Mouse (Mus musculus) brown adipose tissue, adult 24 weeks (tissue): ENCODE measurements around the gene Dbx1. TPM values are rescaled to one million over a fixed set of nuclear protein-coding genes. Genes with fewer than 3 reads are reported as not detected.

Experiments
- H3K27ac ChIP-seq: fragments of 200-500 bp; replicated peaks from 2 replicates; pipeline ENCODE4 v1.5.1; 2012; ENCODE audit warnings: low read depth, mild to moderate bottlenecking, low read length
- H3K4me1 ChIP-seq: fragments of 200-500 bp; 2 replicates; pipeline ENCODE4 v1.6.1; 2012; ENCODE audit warnings: low read length, mixed read lengths; ENCODE audit not compliant: control insufficient read depth, insufficient read depth, insufficient read length
- H3K4me3 ChIP-seq: fragments of 200-500 bp; 2 replicates; pipeline ENCODE4 v1.5.1; 2012; ENCODE audit warnings: low read depth, mild to moderate bottlenecking, low read length, moderate library complexity; ENCODE audit not compliant: insufficient read depth
- polyA plus RNA-seq: library from polyadenylated mRNA; stranded (reverse); fragments of >200 nt; gene quantifications from 2 replicates; pipeline ENCODE4 v1.2.4, GENCODE M21; 2012; ENCODE audit not compliant: missing spikeins, insufficient read depth, insufficient read length

Dbx1 gene
- polyA plus RNA-seq, result not detected in 2 replicates

GRCm38 (mm10) chr7:49636491-49637115, at the start of gene Dbx1:
Gene Dbx1 (minus strand): TSS chr7:49636849.
- no peak within 1 kb of the TSS for H3K27ac ChIP-seq
- H3K4me3 ChIP-seq, result no peak within 1 kb of the TSS
- H3K4me1 ChIP-seq, result peaks cover 4% of the 10 kb centered on the region

GRCm38 (mm10) chr7:49678826-49679377, 42.3 kb upstream of the Dbx1 start:
- Histone ChIP-seq H3K4me1 (no peaks in the 10 kb centered on the region), H3K4me3 (no peak overlapping the region), H3K27ac (no peak overlapping the region)

- no peak overlapping the region for H3K4me3 ChIP-seq
- no peak overlapping the region for H3K27ac ChIP-seq
- no peaks in the 10 kb centered on the region for H3K4me1 ChIP-seq
These were observed 41.6 kb upstream of the Dbx1 start for GRCm38 (mm10) chr7:49678100-49678825.

- no peaks in the 10 kb centered on the region for H3K4me1 ChIP-seq
- no peak overlapping the region for H3K4me3 ChIP-seq
- H3K27ac ChIP-seq, result no peak overlapping the region
These were observed 40.5 kb upstream of the Dbx1 start for GRCm38 (mm10) chr7:49677166-49677565.

- no peak overlapping the region for H3K4me3 ChIP-seq
- H3K27ac ChIP-seq, result no peak overlapping the region
- no peaks in the 10 kb centered on the region for H3K4me1 ChIP-seq
These were observed 40.0 kb upstream of the Dbx1 start for GRCm38 (mm10) chr7:49676627-49677026.

GRCm38 (mm10) chr7:49668260-49668857, 31.7 kb upstream of the Dbx1 start:
- Histone ChIP-seq H3K27ac (no peak overlapping the region), H3K4me3 (no peak overlapping the region), H3K4me1 (no peaks in the 10 kb centered on the region)

- Histone ChIP-seq H3K27ac (no peak overlapping the region), H3K4me3 (no peak overlapping the region), H3K4me1 (no peaks in the 10 kb centered on the region)
These were observed 26.9 kb upstream of the Dbx1 start for GRCm38 (mm10) chr7:49663575-49663974.

- H3K4me1 ChIP-seq, result no peaks in the 10 kb centered on the region
- no peak overlapping the region for H3K27ac ChIP-seq
- H3K4me3 ChIP-seq, result no peak overlapping the region
These were observed 25.9 kb upstream of the Dbx1 start for GRCm38 (mm10) chr7:49662492-49663026.

- no peak overlapping the region for H3K4me3 ChIP-seq
- H3K4me1 ChIP-seq, result no peaks in the 10 kb centered on the region
- no peak overlapping the region for H3K27ac ChIP-seq
These were observed 25.3 kb upstream of the Dbx1 start for GRCm38 (mm10) chr7:49661811-49662491.

GRCm38 (mm10) chr7:49640709-49641305, 4.2 kb upstream of the Dbx1 start:
- Histone ChIP-seq H3K4me1 (no peaks in the 10 kb centered on the region; the same call in 1 of the 2 replicates), H3K4me3 (no peak overlapping the region), H3K27ac (no peak overlapping the region)

- Histone ChIP-seq H3K4me1 (no peaks in the 10 kb centered on the region; the same call in 1 of the 2 replicates), H3K4me3 (no peak overlapping the region), H3K27ac (no peak overlapping the region)
These were observed 3.4 kb upstream of the Dbx1 start for GRCm38 (mm10) chr7:49639864-49640708.

GRCm38 (mm10) chr7:49638941-49639776, 2.5 kb upstream of the Dbx1 start:
- no peak overlapping the region for H3K4me3 ChIP-seq
- H3K4me1 ChIP-seq, result peaks cover 1% of the 10 kb centered on the region; the same call in 1 of the 2 replicates
- no peak overlapping the region for H3K27ac ChIP-seq
